Mouse (Mus musculus) neural tube, embryonic 13.5 days (tissue): Measurements from ENCODE around the gene Olfr389. TPM values are rescaled to one million over a fixed set of nuclear protein-coding genes. Genes with fewer than 3 reads are reported as not detected.

Experiments
- ATAC-seq: fragments of 200-750 bp; cut with Nextera tagmentation; 2 replicates; pipeline ENCODE4 v1.8.0; 2017; ENCODE audit warnings: low read depth, mild to moderate bottlenecking, moderate TSS enrichment, moderate library complexity
- H3K27ac ChIP-seq: fragments of 300-500 bp; sonication (generic); replicated peaks from 2 replicates; pipeline ENCODE4 v1.5.1; 2015; ENCODE audit warnings: moderate library complexity, mild to moderate bottlenecking, inconsistent platforms
- H3K27me3 ChIP-seq: fragments of 300-500 bp; sonication (generic); 2 replicates; pipeline ENCODE4 v1.6.1; 2015; ENCODE audit warnings: mild to moderate bottlenecking, inconsistent platforms
- H3K36me3 ChIP-seq: fragments of 300-500 bp; sonication (generic); 2 replicates; pipeline ENCODE4 v1.6.1; 2015; ENCODE audit warnings: mild to moderate bottlenecking, inconsistent platforms
- H3K4me1 ChIP-seq: fragments of 300-500 bp; sonication (generic); replicated peaks from 2 replicates; pipeline ENCODE4 v1.6.1; 2015; ENCODE audit warnings: inconsistent platforms
- H3K4me2 ChIP-seq: fragments of 300-500 bp; sonication (generic); 2 replicates; pipeline ENCODE4 v1.6.1; 2015; ENCODE audit warnings: inconsistent platforms, mild to moderate bottlenecking, moderate library complexity
- H3K4me3 ChIP-seq: fragments of 300-500 bp; sonication (generic); 2 replicates; pipeline ENCODE4 v1.5.1; 2015; ENCODE audit warnings: mild to moderate bottlenecking, inconsistent platforms
- H3K9ac ChIP-seq: fragments of 300-500 bp; sonication (generic); 2 replicates; pipeline ENCODE4 v1.6.1; 2015; ENCODE audit warnings: moderate library complexity, mild to moderate bottlenecking, inconsistent platforms
- H3K9me3 ChIP-seq: fragments of 300-500 bp; sonication (generic); 2 replicates; pipeline ENCODE4 v1.6.1; 2016; ENCODE audit warnings: inconsistent platforms
- WGBS: fragments of 180-500 bp; shearing (Covaris S2); methylation state at CpG from one replicate; pipeline ENCODE4 v1.1.7; 2015; 5-methylcytosine and 5-hydroxymethylcytosine counted together
- polyA plus RNA-seq: library from polyadenylated mRNA; unstranded; fragments of >200 nt; fragmentation: Nextera tagmentation; extraction: Ambion mirVana; gene quantifications from 2 replicates; pipeline ENCODE4 v1.2.1, GENCODE M21; 2015

The Olfr389 gene
- polyA plus RNA-seq: not detected in 2 replicates

DNA sequence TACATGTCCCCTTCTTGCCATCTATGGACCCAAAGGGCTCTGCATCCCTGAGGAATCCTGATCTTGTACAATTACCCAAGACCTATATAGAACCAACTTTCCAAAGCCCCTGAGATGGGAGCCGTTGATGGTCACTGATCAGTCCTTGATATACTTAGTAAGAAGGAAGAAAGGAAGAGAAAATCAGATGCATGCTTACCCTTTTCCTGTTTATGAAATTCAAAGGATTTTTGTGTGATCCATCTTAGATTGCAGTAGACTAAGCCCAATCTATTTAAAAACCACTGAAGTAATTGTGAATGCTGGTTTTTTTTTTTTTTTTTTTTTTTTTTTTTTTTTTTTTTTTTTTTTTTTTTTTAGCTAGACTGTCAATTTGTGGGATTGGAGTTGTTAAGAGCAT lies at the start of gene Olfr389:
Gene Olfr389, minus strand, starts transcription at position 101 of the 400 bp plus-strand sequence.
- H3K4me3 ChIP-seq: no peak within 1 kb of the TSS
- H3K36me3 ChIP-seq: no peaks in the 10 kb centered on the region
- no peak within 1 kb of the TSS for H3K9ac ChIP-seq
- H3K9me3 ChIP-seq: peaks cover 8% of the 10 kb centered on the region; the same call in 1 of the 2 replicates
- ATAC-seq: no peak
- 83% methylated on average over 1 of the region's 1 CpGs for WGBS
- no peak within 1 kb of the TSS for H3K4me2 ChIP-seq
- H3K4me1 ChIP-seq: no peaks in the 10 kb centered on the region
- no peaks in the 10 kb centered on the region for H3K27me3 ChIP-seq
- no peak within 1 kb of the TSS for H3K27ac ChIP-seq

DNA sequence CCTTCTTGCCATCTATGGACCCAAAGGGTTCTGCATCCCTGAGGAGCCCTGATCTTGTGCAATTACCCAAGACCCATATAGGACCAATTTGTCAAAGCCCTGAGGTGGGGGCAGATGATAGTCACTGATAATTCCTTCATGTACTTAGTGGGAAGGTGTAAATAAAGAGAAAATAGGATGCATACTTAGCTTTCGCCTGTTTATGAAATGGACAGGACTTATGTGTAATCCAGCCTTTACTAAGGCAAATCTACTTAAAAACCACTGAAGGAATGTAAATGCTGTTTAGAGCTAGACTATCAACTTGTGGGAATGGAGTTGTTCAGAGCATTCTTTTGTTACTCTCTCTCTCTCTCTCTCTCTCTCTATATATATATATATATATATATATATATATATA lies 36.4 kb upstream of the Olfr389 start, which contains the start of gene Olfr392:
Gene Olfr392, minus strand, starts transcription at position 101 of the 400 bp plus-strand sequence.
- H3K9me3 ChIP-seq: 0 out of 2 replicates have a peak, but pooled peaks cover 6% of the 10 kb centered on the region
- H3K4me1 ChIP-seq: no peaks in the 10 kb centered on the region
- no peak within 1 kb of the TSS for H3K9ac ChIP-seq
- no peak for ATAC-seq
- H3K4me2 ChIP-seq: no peak within 1 kb of the TSS
- no peak within 1 kb of the TSS for H3K27ac ChIP-seq
- 93% methylated on average over 1 of the region's 1 CpGs for WGBS
- H3K27me3 ChIP-seq: no peaks in the 10 kb centered on the region
- H3K4me3 ChIP-seq: no peak within 1 kb of the TSS
- no peaks in the 10 kb centered on the region for H3K36me3 ChIP-seq

DNA sequence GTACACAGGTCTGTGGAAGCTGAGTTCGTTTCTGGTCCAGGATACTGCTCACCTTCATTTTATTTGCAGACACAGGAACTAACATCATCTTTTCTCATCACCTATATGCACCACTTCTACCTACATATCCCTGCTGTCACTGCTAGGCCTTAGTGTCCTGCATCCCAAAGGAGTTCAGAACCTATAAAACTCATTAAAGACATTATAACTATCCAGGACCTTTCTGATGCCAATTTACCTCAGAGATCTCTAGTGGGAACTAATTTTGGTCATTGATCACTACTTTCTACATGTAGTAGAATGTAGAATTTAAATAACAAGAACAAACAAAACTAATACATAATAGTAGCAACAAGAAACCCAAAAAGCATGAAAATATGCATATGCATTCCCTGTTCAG lies 22.4 kb upstream of the Olfr389 start, which contains the start of gene Olfr391-ps:
Gene Olfr391-ps, minus strand, starts transcription at position 101 of the 400 bp plus-strand sequence.
- no peak for ATAC-seq
- Histone ChIP-seq H3K4me2 (no peak within 1 kb of the TSS), H3K36me3 (no peaks in the 10 kb centered on the region), H3K4me1 (no peaks in the 10 kb centered on the region), H3K27me3 (no peaks in the 10 kb centered on the region), H3K4me3 (no peak within 1 kb of the TSS), H3K27ac (no peak within 1 kb of the TSS), H3K9me3 (no peaks in the 10 kb centered on the region; the same call in 1 of the 2 replicates), H3K9ac (no peak within 1 kb of the TSS)
- WGBS: 40% methylated on average over 1 of the region's 1 CpGs

DNA sequence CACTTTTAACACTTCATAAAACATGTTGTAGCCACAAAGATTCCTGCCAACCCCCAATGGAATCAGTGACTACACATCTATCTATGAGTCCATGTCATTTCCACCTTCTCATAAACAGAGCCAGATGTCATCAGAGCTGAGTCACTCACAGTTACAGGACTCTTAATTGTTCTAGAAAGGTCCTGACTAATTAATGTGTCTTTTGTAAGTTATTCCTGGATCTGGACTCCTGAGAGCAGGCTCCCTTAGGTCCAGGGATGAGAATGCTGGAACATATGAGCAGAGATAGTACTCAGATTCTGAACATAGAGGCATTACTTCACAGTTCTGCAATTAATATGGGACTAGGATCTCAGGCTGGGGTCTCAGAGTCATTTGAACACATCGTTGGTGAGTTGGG lies 2.2 kb upstream of the Olfr389 start, which contains the start of gene Olfr390:
Gene Olfr390, plus strand, starts transcription at position 301 of the 400 bp plus-strand sequence.
- Histone ChIP-seq H3K9me3 (peaks cover 12% of the 10 kb centered on the region; the same call in 1 of the 2 replicates), H3K36me3 (no peaks in the 10 kb centered on the region), H3K4me1 (no peaks in the 10 kb centered on the region), H3K4me2 (no peak within 1 kb of the TSS), H3K27ac (no peak within 1 kb of the TSS), H3K27me3 (no peaks in the 10 kb centered on the region), H3K4me3 (no peak within 1 kb of the TSS), H3K9ac (no peak within 1 kb of the TSS)
- no peak for ATAC-seq
- 71% methylated on average over 1 of the region's 1 CpGs for WGBS

DNA sequence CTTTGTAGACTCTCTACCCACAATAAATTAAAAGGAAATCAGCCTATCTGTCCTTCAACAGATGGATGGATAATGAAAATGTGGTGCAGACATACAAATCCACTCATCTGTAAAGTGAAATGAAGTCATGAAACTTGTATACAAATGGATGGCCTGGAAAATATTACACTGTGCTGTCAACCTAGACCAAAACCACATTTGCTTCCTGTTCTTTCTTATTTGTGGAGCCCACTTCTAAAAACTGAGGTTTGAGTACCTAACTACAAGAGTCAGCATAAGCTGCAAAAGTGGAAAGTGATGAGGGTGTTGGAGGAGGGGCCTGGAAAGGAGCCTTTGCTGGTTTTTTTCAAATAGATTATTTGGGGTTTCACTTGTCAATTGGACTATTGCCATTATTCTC lies 21.4 kb downstream of the Olfr389 start:
- no peak overlapping the region for H3K4me2 ChIP-seq
- H3K4me1 ChIP-seq: no peaks in the 10 kb centered on the region
- no peak overlapping the region for H3K9ac ChIP-seq
- H3K36me3 ChIP-seq: no peaks in the 10 kb centered on the region
- no peak overlapping the region for H3K4me3 ChIP-seq
- no peak overlapping the region for H3K27ac ChIP-seq
- ATAC-seq: no peak
- peaks cover 21% of the 10 kb centered on the region for H3K9me3 ChIP-seq
- no peaks in the 10 kb centered on the region for H3K27me3 ChIP-seq

Other genes starting within 250 kb of the Olfr389 start
- not detected in 2 replicates for gene Olfr385, start 187.7 kb downstream of the Olfr389 start, polyA plus RNA-seq
- not detected in 2 replicates for gene Olfr384, start 182.1 kb downstream of the Olfr389 start, polyA plus RNA-seq
- not detected in 2 replicates for gene Zfp735, start 91.9 kb downstream of the Olfr389 start, polyA plus RNA-seq
- gene Olfr390, start 2.3 kb upstream of the Olfr389 start, polyA plus RNA-seq: not detected in 2 replicates
- gene Olfr391-ps, start 22.3 kb upstream of the Olfr389 start, polyA plus RNA-seq: not detected in 2 replicates
- not detected in 2 replicates for gene Olfr392, start 36.3 kb upstream of the Olfr389 start, polyA plus RNA-seq
- not detected in 2 replicates for gene Olfr393, start 70.7 kb upstream of the Olfr389 start, polyA plus RNA-seq
- gene Olfr394, start 110.1 kb upstream of the Olfr389 start, polyA plus RNA-seq: not detected in 2 replicates
- not detected in 2 replicates for gene Olfr395, start 128.6 kb upstream of the Olfr389 start, polyA plus RNA-seq
- not detected in 2 replicates for gene Olfr23, start 156.0 kb upstream of the Olfr389 start, polyA plus RNA-seq
- gene Olfr397, start 180.1 kb upstream of the Olfr389 start, polyA plus RNA-seq: not detected in 2 replicates
- not detected in 2 replicates for gene Olfr398, start 209.7 kb upstream of the Olfr389 start, polyA plus RNA-seq